Mouse (Mus musculus) midbrain, embryonic 15.5 days (tissue): Measurements from ENCODE around the gene 1700001K19Rik. TPM values are rescaled to one million over a fixed set of nuclear protein-coding genes. Genes with fewer than 3 reads are reported as not detected.

Source experiments
- ATAC-seq: fragments of 200-750 bp; cut with Nextera tagmentation; replicated peaks from 2 replicates; pipeline ENCODE4 v1.8.0; 2017; ENCODE audit warnings: moderate TSS enrichment
- H3K27ac ChIP-seq: fragments of 300-500 bp; sonication (generic); 2 replicates; pipeline ENCODE4 v1.5.1; 2015; ENCODE audit warnings: mild to moderate bottlenecking, inconsistent platforms
- H3K27me3 ChIP-seq: fragments of 300-500 bp; sonication (generic); replicated peaks from 2 replicates; pipeline ENCODE4 v1.6.1; 2015; ENCODE audit warnings: inconsistent platforms
- H3K36me3 ChIP-seq: fragments of 300-500 bp; sonication (generic); replicated peaks from 2 replicates; pipeline ENCODE4 v1.6.1; 2015; ENCODE audit warnings: inconsistent platforms
- H3K4me1 ChIP-seq: fragments of 300-500 bp; sonication (generic); 2 replicates; pipeline ENCODE4 v1.6.1; 2015; ENCODE audit warnings: inconsistent platforms
- H3K4me2 ChIP-seq: fragments of 300-500 bp; sonication (generic); 2 replicates; pipeline ENCODE4 v1.6.1; 2015; ENCODE audit warnings: inconsistent platforms, mild to moderate bottlenecking, moderate library complexity
- H3K4me3 ChIP-seq: fragments of 300-500 bp; sonication (generic); 2 replicates; pipeline ENCODE4 v1.5.1; 2015; ENCODE audit warnings: mild to moderate bottlenecking, inconsistent platforms
- H3K9ac ChIP-seq: fragments of 300-500 bp; sonication (generic); 2 replicates; pipeline ENCODE4 v1.6.1; 2015; ENCODE audit warnings: mild to moderate bottlenecking, inconsistent platforms
- H3K9me3 ChIP-seq: fragments of 300-500 bp; sonication (generic); 2 replicates; pipeline ENCODE4 v1.6.1; 2016; ENCODE audit warnings: inconsistent platforms
- WGBS: fragments of 180-500 bp; shearing (Covaris S2); methylation state at CpG from one replicate; pipeline ENCODE4 v1.1.7; 2015; ENCODE audit warnings: mixed read lengths; 5-methylcytosine and 5-hydroxymethylcytosine counted together
- microRNA-seq: library from miRNA; unstranded; fragments of <30 nt; microRNA quantifications from one replicate; pipeline ENCODE4, GENCODE M21; 2016
- polyA plus RNA-seq: library from polyadenylated mRNA; unstranded; fragments of >200 nt; fragmentation: Nextera tagmentation; extraction: Ambion mirVana; gene quantifications from 2 replicates; pipeline ENCODE4 v1.2.1, GENCODE M21; 2015

1700001K19Rik gene
- polyA plus RNA-seq, 1 experiment from 2014 or later: not detected

DNA sequence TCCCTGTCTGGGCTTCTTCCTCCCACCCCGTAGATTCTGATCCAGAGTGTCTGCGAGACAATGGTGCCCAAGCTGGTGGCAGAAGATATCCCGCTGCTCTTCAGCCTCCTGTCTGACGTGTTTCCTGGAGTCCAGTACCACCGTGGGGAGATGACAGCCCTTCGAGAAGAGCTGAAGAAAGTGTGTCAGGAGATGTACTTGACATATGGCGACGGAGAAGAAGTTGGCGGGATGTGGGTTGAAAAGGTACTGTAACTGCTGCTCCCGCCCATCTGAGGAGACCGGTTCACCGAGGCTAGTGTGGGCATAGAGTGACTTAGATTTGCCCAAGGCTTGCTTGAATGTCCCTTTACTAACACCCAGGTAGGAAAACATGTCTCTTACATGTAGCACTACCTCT, 46.1 kb downstream of the 1700001K19Rik start:
- 93% methylated on average over 12 of the region's 12 CpGs for WGBS
- Histone ChIP-seq H3K27me3 (no peaks in the 10 kb centered on the region), H3K4me3 (no peak overlapping the region), H3K4me1 (no peaks in the 10 kb centered on the region), H3K9ac (no peak overlapping the region), H3K36me3 (peaks cover 95% of the 10 kb centered on the region), H3K9me3 (no peaks in the 10 kb centered on the region), H3K4me2 (no peak overlapping the region), H3K27ac (no peak overlapping the region)
- no peak for ATAC-seq

DNA sequence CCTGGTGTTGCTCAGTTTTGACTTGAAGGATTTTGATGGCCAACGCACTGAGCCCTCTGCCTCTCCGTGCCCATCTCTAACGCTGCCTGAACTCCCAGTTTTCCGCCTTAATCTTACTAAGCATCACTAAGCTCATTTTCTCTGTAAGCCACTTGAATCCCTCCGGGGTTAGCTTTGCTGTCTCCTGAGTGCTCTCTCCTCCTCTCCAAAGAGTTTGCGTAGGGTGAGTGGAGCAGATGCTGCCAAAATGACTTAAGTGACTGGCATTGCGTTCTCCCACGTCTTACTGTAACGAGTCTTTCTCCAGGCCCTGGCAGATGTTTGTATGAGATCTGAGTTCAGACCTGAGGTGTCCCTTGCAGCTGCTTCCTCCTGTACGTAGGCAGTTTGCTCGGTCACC, 52.4 kb downstream of the 1700001K19Rik start:
- no peaks in the 10 kb centered on the region for H3K4me1 ChIP-seq
- no peak overlapping the region for H3K4me3 ChIP-seq
- no peaks in the 10 kb centered on the region for H3K9me3 ChIP-seq
- no peak overlapping the region for H3K9ac ChIP-seq
- ATAC-seq: no peak
- 87% methylated on average over 11 of the region's 11 CpGs for WGBS
- no peak overlapping the region for H3K27ac ChIP-seq
- no peaks in the 10 kb centered on the region for H3K27me3 ChIP-seq
- peaks cover 94% of the 10 kb centered on the region for H3K36me3 ChIP-seq
- no peak overlapping the region for H3K4me2 ChIP-seq

Small RNA genes within 50 kb of the gene (microRNA-seq; reads per million reads assigned to microRNA genes)
- gene Gm27299: not detected

Other genes starting within 250 kb of the 1700001K19Rik start
- 142 and 149 TPM in 2 replicates for gene Ppp2r5c, start 235.5 kb downstream of the 1700001K19Rik start, polyA plus RNA-seq
- gene Dync1h1, start 81.2 kb downstream of the 1700001K19Rik start, polyA plus RNA-seq: 93.3 and 108 TPM in 2 replicates
- 1,449 and 1,477 TPM in 2 replicates for gene Hsp90aa1, start 20.1 kb upstream of the 1700001K19Rik start, polyA plus RNA-seq
- 25.5 and 26.8 TPM in 2 replicates for gene Wdr20, start 55.3 kb upstream of the 1700001K19Rik start, polyA plus RNA-seq
- gene Mok, start 158.3 kb upstream of the 1700001K19Rik start, polyA plus RNA-seq: 17.0 and 17.2 TPM in 2 replicates
- 3.9 and 4.4 TPM in 2 replicates for gene Zfp839, start 167.6 kb upstream of the 1700001K19Rik start, polyA plus RNA-seq
- gene Cinp, start 206.5 kb upstream of the 1700001K19Rik start, polyA plus RNA-seq: 76.3 and 85.4 TPM in 2 replicates
- 8.9 and 9.4 TPM in 2 replicates for gene Tecpr2, start 206.6 kb upstream of the 1700001K19Rik start, polyA plus RNA-seq